Mouse (Mus musculus) spleen, adult 10 weeks (tissue): ENCODE results near the gene Olfr633. TPM values are rescaled to one million over a fixed set of nuclear protein-coding genes. Genes with fewer than 3 reads are reported as not detected.

ENCODE experiments used
- polyA plus RNA-seq: library from polyadenylated mRNA; stranded (reverse); fragments of 350-450 nt; fragmentation: Illumina TruSeq; extraction: RNeasy Lipid Tissue Mini Kit (QIAGEN cat#74804); gene quantifications from one replicate; pipeline ENCODE4 v1.2.3, GENCODE M21; 2015; ENCODE audit warnings: low replicate concordance; ENCODE audit not compliant: insufficient read depth

Gene Olfr633
- not detected for polyA plus RNA-seq

DNA sequence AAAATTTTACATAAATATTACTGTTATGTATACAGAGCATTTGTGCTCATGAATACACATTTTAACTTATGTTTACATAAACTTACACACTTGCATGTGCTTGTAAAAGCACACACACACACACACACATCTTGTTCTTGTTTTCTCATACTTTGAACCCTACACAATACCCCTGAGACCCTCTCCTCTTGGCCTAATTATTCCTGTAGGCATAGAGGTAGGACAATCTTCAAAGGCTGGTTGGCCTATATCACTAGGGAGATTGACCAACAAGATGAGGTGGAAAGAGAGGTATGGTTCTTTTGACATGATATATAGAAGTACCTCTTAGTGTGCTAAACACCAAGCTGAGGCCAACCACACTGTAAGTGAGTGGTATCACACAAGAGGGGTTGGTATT is at the start of gene Olfr633:
Gene Olfr633, plus strand, starts transcription at position 301 of the 400 bp plus-strand sequence.

DNA sequence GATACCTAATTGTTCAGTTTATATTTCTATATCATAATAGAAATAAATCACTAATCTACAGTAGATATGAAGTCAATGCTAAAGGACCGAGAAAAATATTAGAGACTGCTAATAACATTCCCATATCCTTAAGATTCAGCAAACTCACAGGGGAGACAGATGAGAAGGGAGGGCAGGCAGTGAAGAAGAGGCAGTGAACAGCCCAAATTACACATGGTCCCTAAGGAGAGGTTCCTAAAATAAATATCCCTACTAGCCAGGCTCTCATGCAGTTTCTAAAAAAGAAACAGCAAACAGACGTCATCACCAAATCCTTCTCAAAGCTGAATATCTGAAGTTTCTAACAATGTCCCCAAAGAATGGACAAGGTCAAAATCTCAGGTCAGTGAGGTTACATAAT is 41.0 kb upstream of the Olfr633 start, which contains the start of gene Olfr65:
Gene Olfr65, plus strand, starts transcription at position 301 of the 400 bp plus-strand sequence.

DNA sequence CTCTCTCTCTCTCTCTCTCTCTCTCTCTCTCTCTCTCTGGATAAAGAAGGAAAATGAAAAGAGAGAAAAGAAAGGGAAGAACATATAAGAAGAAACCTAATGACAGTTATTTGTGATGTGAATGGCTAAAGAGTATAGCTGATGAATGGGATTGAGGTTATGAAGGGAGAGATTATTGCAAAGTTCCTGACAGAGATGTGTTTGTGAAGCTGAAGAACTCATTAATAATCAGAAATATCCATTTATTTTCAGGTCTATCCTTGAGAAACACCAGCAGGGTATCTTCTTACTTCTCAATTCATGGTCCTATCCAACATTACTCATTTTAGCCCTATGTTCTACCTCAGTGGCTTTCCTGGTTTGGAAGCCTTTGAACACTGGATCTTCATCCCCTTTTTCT is 15.7 kb upstream of the Olfr633 start, which contains the start of gene Olfr631:
Gene Olfr631, plus strand, starts transcription at position 301 of the 400 bp plus-strand sequence.

DNA sequence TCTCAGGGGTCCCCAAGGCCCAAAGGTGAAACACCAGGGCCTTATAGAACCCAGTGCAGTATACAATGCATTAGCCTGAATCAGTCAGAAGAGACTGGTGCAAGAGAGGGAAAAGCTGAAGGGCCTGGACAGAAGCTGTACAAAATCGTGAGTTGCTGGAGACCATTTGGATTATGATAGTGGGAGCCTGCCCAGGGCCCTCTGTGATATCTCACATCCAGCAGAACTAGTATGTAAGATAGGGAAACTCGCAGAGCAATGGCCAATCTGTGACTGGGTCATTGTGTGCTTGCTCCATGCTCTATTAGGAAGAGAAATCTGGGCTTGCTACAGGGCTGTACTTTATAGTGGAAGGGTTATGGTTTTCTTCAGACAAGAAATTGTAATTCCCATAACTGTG is 10.0 kb upstream of the Olfr633 start, which contains the start of gene Olfr632:
Gene Olfr632, plus strand, starts transcription at position 84 of the 400 bp plus-strand sequence.

DNA sequence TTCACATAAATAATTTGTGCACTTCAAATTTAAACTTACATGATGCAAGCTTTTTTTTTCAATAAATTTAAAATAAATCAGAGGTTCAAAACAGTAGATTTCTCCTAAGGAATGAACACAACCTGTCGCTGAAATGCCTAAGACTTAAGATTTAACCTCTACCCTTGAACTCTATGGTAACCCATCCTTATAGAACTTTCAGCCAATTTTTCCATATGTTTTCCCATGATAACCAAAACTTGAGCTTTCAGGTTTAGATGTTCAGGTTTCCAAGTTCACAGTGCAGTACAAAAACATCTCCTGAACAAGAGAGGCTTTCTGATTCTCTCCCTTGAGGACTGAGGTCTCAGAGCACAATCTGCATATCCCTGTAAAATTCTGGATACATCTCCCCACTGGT is 26.6 kb downstream of the Olfr633 start, which contains the start of gene Olfr635:
Gene Olfr635, plus strand, starts transcription at position 301 of the 400 bp plus-strand sequence.

DNA sequence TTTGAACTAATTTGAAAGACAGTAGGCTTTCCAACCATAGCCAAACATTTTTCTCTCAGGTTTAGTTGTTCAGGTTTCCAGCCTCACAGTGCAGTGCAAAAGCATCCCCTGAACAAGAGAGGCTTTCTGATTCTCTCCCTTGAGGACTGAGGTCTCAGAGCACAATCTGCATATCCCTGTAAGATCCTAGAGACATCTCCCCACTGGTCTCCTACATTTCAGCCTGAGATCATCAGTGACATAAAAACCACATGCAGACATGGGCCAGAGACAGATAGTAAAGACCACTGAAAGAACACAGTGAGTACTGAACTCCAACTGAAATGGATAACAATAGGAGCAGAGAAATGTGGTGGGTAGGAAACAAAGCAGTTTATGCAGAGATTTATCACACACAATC is 54.2 kb downstream of the Olfr633 start, which contains the start of gene Olfr638:
Gene Olfr638, plus strand, starts transcription at position 301 of the 400 bp plus-strand sequence.

Other genes with a start within 250 kb of the Olfr633 start
- gene Olfr243, start 229.8 kb upstream of the Olfr633 start, polyA plus RNA-seq = not detected
- not detected for gene Olfr628, start 214.1 kb upstream of the Olfr633 start, polyA plus RNA-seq
- not detected for gene Olfr629, start 199.5 kb upstream of the Olfr633 start, polyA plus RNA-seq
- not detected for gene Olfr630, start 187.1 kb upstream of the Olfr633 start, polyA plus RNA-seq
- gene Olfr69, start 172.8 kb upstream of the Olfr633 start, polyA plus RNA-seq = not detected
- not detected for gene Olfr68, start 164.7 kb upstream of the Olfr633 start, polyA plus RNA-seq
- not detected for gene Olfr67, start 152.6 kb upstream of the Olfr633 start, polyA plus RNA-seq
- gene Hbb-bt, start 130.4 kb upstream of the Olfr633 start, polyA plus RNA-seq = 4,439 TPM
- 24,371 TPM for gene Hbb-bs, start 116.3 kb upstream of the Olfr633 start, polyA plus RNA-seq
- not detected for gene Hbb-bh2, start 103.9 kb upstream of the Olfr633 start, polyA plus RNA-seq
- 0.80 TPM for gene Hbb-bh1, start 101.3 kb upstream of the Olfr633 start, polyA plus RNA-seq
- gene Hbb-y, start 91.2 kb upstream of the Olfr633 start, polyA plus RNA-seq = not detected
- gene Olfr66, start 58.2 kb upstream of the Olfr633 start, polyA plus RNA-seq = not detected
- gene Olfr64, start 50.0 kb upstream of the Olfr633 start, polyA plus RNA-seq = not detected
- not detected for gene Olfr65, start 41.0 kb upstream of the Olfr633 start, polyA plus RNA-seq
- not detected for gene Olfr631, start 15.6 kb upstream of the Olfr633 start, polyA plus RNA-seq
- gene Olfr632, start 10.1 kb upstream of the Olfr633 start, polyA plus RNA-seq = not detected
- not detected for gene Olfr635, start 26.7 kb downstream of the Olfr633 start, polyA plus RNA-seq
- gene Olfr638, start 54.3 kb downstream of the Olfr633 start, polyA plus RNA-seq = not detected
- not detected for gene Olfr639, start 72.9 kb downstream of the Olfr633 start, polyA plus RNA-seq
- not detected for gene Olfr640, start 81.1 kb downstream of the Olfr633 start, polyA plus RNA-seq
- not detected for gene Olfr641, start 91.0 kb downstream of the Olfr633 start, polyA plus RNA-seq
- gene Olfr642, start 108.2 kb downstream of the Olfr633 start, polyA plus RNA-seq = not detected
- gene 4930516K23Rik, start 117.0 kb downstream of the Olfr633 start, polyA plus RNA-seq = not detected
- not detected for gene Olfr644, start 127.4 kb downstream of the Olfr633 start, polyA plus RNA-seq
- not detected for gene Olfr645, start 141.0 kb downstream of the Olfr633 start, polyA plus RNA-seq
- not detected for gene Olfr646, start 160.4 kb downstream of the Olfr633 start, polyA plus RNA-seq
- not detected for gene Ubqln5, start 185.4 kb downstream of the Olfr633 start, polyA plus RNA-seq
- not detected for gene Olfr643, start 193.0 kb downstream of the Olfr633 start, polyA plus RNA-seq
- not detected for gene Ubqln3, start 198.8 kb downstream of the Olfr633 start, polyA plus RNA-seq
- gene Ubqlnl, start 206.1 kb downstream of the Olfr633 start, polyA plus RNA-seq = not detected
- gene Olfm5, start 220.4 kb downstream of the Olfr633 start, polyA plus RNA-seq = not detected
- gene Olfr648, start 239.0 kb downstream of the Olfr633 start, polyA plus RNA-seq = 0.15 TPM